Mouse (Mus musculus) embryonic fibroblast, embryonic 13.5 days (primary cell): ENCODE results near the gene Prdx2.

Experiments
- CTCF ChIP-seq: IDR thresholded peaks from 2 replicates; pipeline ENCODE4 v1.5.1; 2011; ENCODE audit warnings: mild to moderate bottlenecking, control low read depth, low read length, moderate library complexity, borderline replicate concordance; ENCODE audit not compliant: insufficient read depth
- POLR2A ChIP-seq: IDR thresholded peaks from 2 replicates; pipeline ENCODE4 v1.6.1; 2011; ENCODE audit warnings: low read depth, mild to moderate bottlenecking, control low read depth, low read length, moderate library complexity

DNA sequence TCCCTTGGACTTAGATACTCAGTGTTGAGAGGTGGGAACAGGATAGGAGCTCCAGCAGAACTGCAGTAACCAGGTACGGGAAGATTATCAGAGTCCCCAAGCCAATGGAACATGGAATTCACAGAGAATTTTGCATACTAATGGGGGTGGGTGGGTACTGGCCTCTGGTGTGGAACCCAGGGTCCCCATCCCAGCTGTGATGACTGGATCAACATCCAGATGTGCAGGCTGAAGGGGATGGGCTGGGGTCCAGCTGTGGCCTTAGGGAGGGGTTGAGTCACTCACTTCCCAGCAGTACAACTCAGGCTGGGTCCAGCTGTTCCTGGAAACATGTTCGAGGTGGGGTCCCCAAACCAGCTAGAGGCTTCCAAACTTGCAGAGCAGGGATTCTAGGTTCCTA is 18.5 kb downstream of the Prdx2 start:
- TF ChIP-seq CTCF (no peak), POLR2A (no peak)
